Comparison of ENCODE assay signal across 10 mouse cellular contexts in the genomic region with DNA sequence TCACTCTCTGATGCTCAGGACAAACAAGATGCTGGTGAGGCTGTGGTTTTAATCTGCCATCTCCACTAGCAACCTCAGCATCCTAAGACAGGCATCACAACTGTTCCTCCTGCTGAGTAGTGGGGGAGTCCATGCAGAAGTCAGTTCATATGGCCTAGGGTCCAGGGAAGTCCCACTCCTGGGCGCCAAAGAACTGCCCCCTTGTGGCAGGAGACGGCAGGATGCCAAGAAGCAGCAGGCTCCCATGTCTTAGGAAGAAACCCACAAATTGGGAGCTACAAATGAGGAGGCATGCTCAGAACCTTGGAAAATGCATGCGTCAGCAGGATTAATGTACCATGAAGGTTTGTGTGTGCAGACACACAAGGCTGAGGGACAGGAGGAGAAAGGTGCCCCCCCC. TPM values are rescaled to one million over a fixed set of nuclear protein-coding genes. Genes with fewer than 3 reads are reported as not detected.
DNase-seq lines count a peak whose midpoint lies in the region; ATAC-seq and TF ChIP-seq lines count a peak whose summit lies in the region.
"Had no signal": no experiment of that assay in that cellular context is flagged by ENCODE, and none has a peak within 500 bp of the region (broad histone marks: within the 10 kb centered on the region; RNA-seq: fewer than 3 reads in every experiment).

No protein-coding gene starts in this region.

- H3K9ac ChIP-seq in midbrain, embryonic 11.5 days (ENCODE audit: low read length) = no peak overlapping the region
- H3K9ac ChIP-seq in midbrain, embryonic 16.5 days (ENCODE audit: low read depth, low read length) = no peak overlapping the region
- H3K9ac ChIP-seq in stomach, postnatal 0 days (ENCODE audit: low read length) = no peak overlapping the region
- H3K9ac ChIP-seq: hindbrain, embryonic 15.5 days had no signal

- 12% methylated on average over 3 of the region's 3 CpGs for WGBS in cerebellum, adult 2 months
- 34% methylated on average over 3 of the region's 3 CpGs for whole genome bisulfite sequencing in midbrain, embryonic 11.5 days
- 18% methylated on average over 3 of the region's 3 CpGs for whole genome bisulfite sequencing in midbrain, embryonic 16.5 days
- 39% methylated on average over 3 of the region's 3 CpGs for WGBS in stomach, postnatal 0 days

- TF ChIP-seq POLR2A in cerebellum, adult 2 months (IDR thresholded peaks at IDR 0.05; ENCODE audit: borderline replicate concordance, insufficient read depth, low read length) = no peak

- TF ChIP-seq EP300 in stomach, postnatal 0 days (optimal IDR thresholded peaks at IDR 0.05) = no peak

- no peaks in the 10 kb centered on the region for H3K27me3 ChIP-seq in cerebellum, adult 2 months (ENCODE audit: control insufficient read depth, insufficient read depth, low read length)
- no peaks in the 10 kb centered on the region for H3K27me3 ChIP-seq in midbrain, embryonic 11.5 days (ENCODE audit: control insufficient read depth, insufficient read depth, low read length)
- no peaks in the 10 kb centered on the region for H3K27me3 ChIP-seq in midbrain, embryonic 16.5 days (ENCODE audit: control insufficient read depth, insufficient read depth, low read depth, low read length)
- no peaks in the 10 kb centered on the region for H3K27me3 ChIP-seq in stomach, postnatal 0 days (ENCODE audit: control insufficient read depth, insufficient read depth, low read length)
- H3K27me3 ChIP-seq: hindbrain, embryonic 15.5 days had no signal

- ATAC-seq in midbrain, embryonic 11.5 days (ENCODE audit: low FRiP score) = no peak
- ATAC-seq in midbrain, embryonic 16.5 days = no peak
- ATAC-seq in stomach, postnatal 0 days (ENCODE audit: low FRiP score, low TSS enrichment) = no peak

- TF ChIP-seq CTCF in cerebellum, adult 2 months (IDR thresholded peaks at IDR 0.05; ENCODE audit: borderline replicate concordance, insufficient read depth, low read depth, low read length) = no peak
- peak; percentile 62 for TF ChIP-seq CTCF in stomach, postnatal 0 days (IDR thresholded peaks at IDR 0.05; ENCODE audit: low read depth)

- no peak overlapping the region for H3K4me3 ChIP-seq in cerebellum, adult 2 months (replicated peaks; ENCODE audit: insufficient read depth, low read depth, low read length)
- no peak overlapping the region for H3K4me3 ChIP-seq in midbrain, embryonic 11.5 days (ENCODE audit: low read depth, low read length)
- no peak overlapping the region for H3K4me3 ChIP-seq in midbrain, embryonic 16.5 days (ENCODE audit: low read depth, low read length)
- no peak overlapping the region for H3K4me3 ChIP-seq in stomach, postnatal 0 days (ENCODE audit: low read depth, low read length)
- H3K4me3 ChIP-seq: hindbrain, embryonic 15.5 days had no signal

- H3K4me2 ChIP-seq in midbrain, embryonic 11.5 days = no peak overlapping the region
- H3K4me2 ChIP-seq in midbrain, embryonic 16.5 days (ENCODE audit: low read length) = no peak overlapping the region
- H3K4me2 ChIP-seq in stomach, postnatal 0 days (replicated peaks; ENCODE audit: low read depth) = no peak overlapping the region
- H3K4me2 ChIP-seq: hindbrain, embryonic 15.5 days had no signal

- H3K27ac ChIP-seq in cerebellum, adult 2 months (ENCODE audit: insufficient read depth, low read length) = no peak overlapping the region
- no peak overlapping the region for H3K27ac ChIP-seq in midbrain, embryonic 11.5 days (ENCODE audit: low read depth, low read length)
- no peak overlapping the region for H3K27ac ChIP-seq in midbrain, embryonic 16.5 days (ENCODE audit: low read length)
- no peak overlapping the region for H3K27ac ChIP-seq in stomach, postnatal 0 days (replicated peaks)
- H3K27ac ChIP-seq: hindbrain, embryonic 15.5 days had no signal

- DNase-seq in cerebellum, postnatal 10 days = peak; percentile 30 to 43
- no peak for DNase-seq in cerebellum, adult 2 months
- peak; percentile 59 for DNase-seq in midbrain, embryonic 11.5 days (ENCODE audit: low spot score, missing footprints)
- peak; percentile 68 to 76 for DNase-seq in kidney, postnatal 4 days
- no peak for DNase-seq in stomach, postnatal 0 days (ENCODE audit: low spot score)
- DNase-seq in adrenal gland, postnatal 25 days = no peak
- no peak for DNase-seq in heart, adult 11 months

- H3K9me3 ChIP-seq in midbrain, embryonic 11.5 days (ENCODE audit: control insufficient read depth, low read length) = no peaks in the 10 kb centered on the region
- H3K9me3 ChIP-seq in midbrain, embryonic 16.5 days (replicated peaks; ENCODE audit: control insufficient read depth, low read length, poor library complexity, severe bottlenecking) = no peaks in the 10 kb centered on the region
- H3K9me3 ChIP-seq in stomach, postnatal 0 days (ENCODE audit: control insufficient read depth, low read length) = no peaks in the 10 kb centered on the region
- H3K9me3 ChIP-seq: hindbrain, embryonic 15.5 days had no signal

- no peaks in the 10 kb centered on the region for H3K4me1 ChIP-seq in cerebellum, adult 2 months (ENCODE audit: control insufficient read depth, insufficient read depth, low read length)
- no peaks in the 10 kb centered on the region for H3K4me1 ChIP-seq in midbrain, embryonic 11.5 days (ENCODE audit: control insufficient read depth, insufficient read depth, low read length)
- H3K4me1 ChIP-seq in midbrain, embryonic 16.5 days (ENCODE audit: control insufficient read depth, insufficient read depth, low read length) = no peaks in the 10 kb centered on the region
- H3K4me1 ChIP-seq in stomach, postnatal 0 days (replicated peaks; ENCODE audit: control insufficient read depth, insufficient read depth) = peaks cover 3% of the 10 kb centered on the region; the same call in 1 of the 2 replicates

- no peaks in the 10 kb centered on the region for H3K36me3 ChIP-seq in midbrain, embryonic 11.5 days (ENCODE audit: control insufficient read depth, insufficient read depth, low read length)
- no peaks in the 10 kb centered on the region for H3K36me3 ChIP-seq in midbrain, embryonic 16.5 days (ENCODE audit: control insufficient read depth, insufficient read depth, low read length)
- H3K36me3 ChIP-seq in stomach, postnatal 0 days (ENCODE audit: control insufficient read depth, insufficient read depth, low read length) = no peaks in the 10 kb centered on the region
- H3K36me3 ChIP-seq: hindbrain, embryonic 15.5 days had no signal

RNA-seq across cellular contexts. Expression of a gene that starts 8.8 kb away (rescaled TPM):
- polyA plus RNA-seq in cerebellum, adult 2 months (2012; rRNA removed) = 0.11 TPM in 1 of 2 replicates, not detected in the other
- not detected in 2 replicates for polyA plus RNA-seq in midbrain, embryonic 11.5 days (2014; fragmentation: Nextera tagmentation; extraction: Ambion mirVana)
- not detected in 2 replicates for polyA plus RNA-seq in midbrain, embryonic 16.5 days (2015; fragmentation: Nextera tagmentation; extraction: Ambion mirVana)
- 0.07 TPM in 1 of 2 replicates, not detected in the other for polyA plus RNA-seq in stomach, postnatal 0 days (2015; fragmentation: Nextera tagmentation; extraction: Ambion mirVana)
- total RNA-seq in adrenal gland, postnatal 25 days (2021) = not detected in 2 replicates
- polyA plus RNA-seq: C2C12; hindbrain, embryonic 15.5 days had no signal

RNA-seq across cellular contexts. Expression of a gene that starts 59.9 kb away (rescaled TPM):
- polyA plus RNA-seq in cerebellum, adult 2 months (2012; rRNA removed) = 0.67 and 0.79 TPM in 2 replicates
- 4.0 and 4.8 TPM in 2 replicates for polyA plus RNA-seq in midbrain, embryonic 11.5 days (2014; fragmentation: Nextera tagmentation; extraction: Ambion mirVana)
- polyA plus RNA-seq in midbrain, embryonic 16.5 days (2015; fragmentation: Nextera tagmentation; extraction: Ambion mirVana) = 3.0 and 3.6 TPM in 2 replicates
- polyA plus RNA-seq in stomach, postnatal 0 days (2015; fragmentation: Nextera tagmentation; extraction: Ambion mirVana) = 2.3 and 2.8 TPM in 2 replicates
- 1.00 and 1.1 TPM in 2 replicates for total RNA-seq in adrenal gland, postnatal 25 days (2021)

Comparison
In these comparisons a context has a peak if more than half of its experiments do, and no peak if none do; other contexts are left out.
1. DNase-seq: peak in cerebellum, postnatal 10 days (2 of 2), midbrain, embryonic 11.5 days (single experiment) and kidney, postnatal 4 days (2 of 2); none in cerebellum, adult 2 months (0 of 2), stomach, postnatal 0 days (single experiment), adrenal gland, postnatal 25 days (single experiment) and heart, adult 11 months (single experiment).